Mouse (Mus musculus): ENCODE data around the gene Asgr2.

- TF ChIP-seq HCFC1 (IDR thresholded peaks at IDR 0.05; ENCODE audit: borderline replicate concordance, insufficient read depth, low read length) (no peak), ZNF384 (IDR thresholded peaks at IDR 0.05; ENCODE audit: low read depth, low read length) (no peak), CHD2 (IDR thresholded peaks at IDR 0.05; ENCODE audit: low read depth, low read length) (no peak), MAFK (IDR thresholded peaks at IDR 0.05; ENCODE audit: insufficient read depth, low read depth, low read length) (no peak), ZC3H11A (IDR thresholded peaks at IDR 0.05; ENCODE audit: borderline replicate concordance, low read depth, low read length) (no peak)
Observed at GRCm38 (mm10) chr11:70115901-70116300, 23.5 kb downstream of the Asgr2 start.

All from ES-E14 (cell line).